Mouse (Mus musculus) erythroblast, embryonic 14.5 days (primary cell): ENCODE measurements at regions not wholly inside any gene's neighbourhood (a gene's known extent, or its start where the extent isn't known, plus 50 kb on each side); places are given as distances from the start of the nearest gene placed in this dataset.

Experiments used
- GATA1 ChIP-seq: IDR thresholded peaks from 2 replicates; pipeline ENCODE4 v1.6.1; 2012; ENCODE audit warnings: low read length, inconsistent platforms, mixed read lengths
- TAL1 ChIP-seq: IDR thresholded peaks from 3 replicates; pipeline ENCODE4 v1.6.1; 2012; ENCODE audit warnings: low read length, inconsistent platforms, mixed read lengths

GRCm38 (mm10) chr1:75812471-75812870 lies 266.4 kb downstream of the Slc4a3 start:
- TF ChIP-seq TAL1: no peak
- TF ChIP-seq GATA1: no peak
